Mouse (Mus musculus): ENCODE results near the gene Gpam. TPM values are rescaled to one million over a fixed set of nuclear protein-coding genes. Genes with fewer than 3 reads are reported as not detected.

Gpam gene
- polyA plus RNA-seq, 1 experiment from 2014 or later, result 9.9 TPM

- WGBS (ENCODE audit: insufficient replicate concordance), result 30% methylated on average over 3 of the region's 3 CpGs
- Histone ChIP-seq H3K9ac (ENCODE audit: low read depth, low read length) (no peak overlapping the region), H3K4me2 (no peak overlapping the region), H3K27ac (ENCODE audit: low read depth, low read length) (no peak overlapping the region), H3K4me1 (ENCODE audit: control insufficient read depth, insufficient read depth, low read length) (peaks cover 3% of the 10 kb centered on the region; the same call in 1 of the 2 replicates), H3K27me3 (ENCODE audit: control insufficient read depth, insufficient read depth, low read length) (0 out of 2 replicates have a peak, but pooled peaks cover 2% of the 10 kb centered on the region), H3K4me3 (ENCODE audit: low read depth, low read length) (no peak overlapping the region), H3K9me3 (replicated peaks; ENCODE audit: control insufficient read depth, low read length) (no peaks in the 10 kb centered on the region), H3K36me3 (ENCODE audit: control insufficient read depth, insufficient read depth, low read length) (no peaks in the 10 kb centered on the region)
- ATAC-seq (replicated peaks; ENCODE audit: insufficient number of reproducible peaks, low FRiP score, low TSS enrichment), result no peak
Observed at GRCm38 (mm10) chr19:55107896-55108295, 19.1 kb downstream of the Gpam start.

DNA sequence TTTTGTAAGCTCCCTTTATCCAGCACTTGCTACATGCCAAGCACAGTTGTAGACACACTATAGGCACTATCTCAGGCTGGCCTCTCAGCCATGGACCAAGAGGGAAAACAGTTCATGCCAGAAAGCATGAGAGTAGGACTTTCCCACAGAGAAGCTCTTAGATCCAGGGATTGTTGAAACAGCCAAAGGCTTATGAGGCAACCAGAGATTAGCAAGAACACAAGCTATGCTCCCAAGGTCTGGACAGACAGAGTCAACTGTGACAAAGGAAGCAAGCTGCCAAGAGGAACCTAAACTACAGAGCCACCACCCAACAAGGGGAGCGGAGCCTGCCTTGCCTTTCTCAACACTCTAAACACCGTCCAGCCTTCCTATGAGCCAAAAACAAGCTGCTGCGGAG, 21.1 kb downstream of the Gpam start:
- ATAC-seq (replicated peaks; ENCODE audit: insufficient number of reproducible peaks, low FRiP score, low TSS enrichment), result no peak
- no peak overlapping the region for H3K4me2 ChIP-seq
- no peak overlapping the region for H3K9ac ChIP-seq (ENCODE audit: low read depth, low read length)
- H3K27me3 ChIP-seq (ENCODE audit: control insufficient read depth, insufficient read depth, low read length), result 0 out of 2 replicates have a peak, but pooled peaks cover 2% of the 10 kb centered on the region
- WGBS (ENCODE audit: insufficient replicate concordance), result 87% methylated on average over 3 of the region's 3 CpGs
- no peak overlapping the region for H3K4me3 ChIP-seq (ENCODE audit: low read depth, low read length)
- no peak overlapping the region for H3K27ac ChIP-seq (ENCODE audit: low read depth, low read length)
- no peaks in the 10 kb centered on the region for H3K36me3 ChIP-seq (ENCODE audit: control insufficient read depth, insufficient read depth, low read length)
- no peaks in the 10 kb centered on the region for H3K9me3 ChIP-seq (replicated peaks; ENCODE audit: control insufficient read depth, low read length)
- peaks cover 3% of the 10 kb centered on the region; the same call in 1 of the 2 replicates for H3K4me1 ChIP-seq (ENCODE audit: control insufficient read depth, insufficient read depth, low read length)

DNA sequence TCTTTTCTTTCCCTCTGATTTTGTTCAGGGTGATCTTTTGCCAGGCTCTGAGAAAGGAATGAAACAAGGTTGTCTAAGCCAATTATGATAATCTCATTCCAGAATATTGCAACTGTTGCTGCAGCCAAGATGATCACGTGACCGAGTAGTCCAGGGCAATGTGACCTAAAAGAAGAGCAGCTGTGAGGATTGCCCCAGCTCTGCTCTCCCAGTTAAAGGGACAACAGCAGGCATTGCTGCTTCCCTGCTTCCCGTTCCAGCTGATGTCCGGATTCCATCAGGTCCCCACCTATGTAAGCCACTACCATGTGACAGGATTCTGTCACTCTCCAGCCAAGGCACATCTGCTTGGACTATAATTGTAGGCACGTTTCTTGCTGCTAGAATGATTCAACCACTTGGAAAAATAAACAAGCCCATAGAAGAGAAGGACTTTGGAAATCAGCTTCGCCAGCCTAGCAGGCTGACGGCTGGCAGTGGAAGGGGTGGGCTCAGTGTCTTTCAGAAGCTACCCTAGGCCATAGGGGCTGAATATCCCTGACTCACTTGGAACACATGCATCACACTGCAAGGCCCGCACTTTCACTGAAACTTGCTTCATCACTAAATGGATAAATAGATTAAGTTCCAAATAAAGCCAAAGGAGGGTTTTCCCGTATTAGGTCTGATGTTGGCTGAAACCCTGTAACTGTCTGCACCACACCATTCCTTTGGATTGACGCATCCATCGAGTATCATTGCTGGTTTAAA, 23.8 kb downstream of the Gpam start:
- H3K9me3 ChIP-seq (replicated peaks; ENCODE audit: control insufficient read depth, low read length), result no peaks in the 10 kb centered on the region
- no peaks in the 10 kb centered on the region for H3K36me3 ChIP-seq (ENCODE audit: control insufficient read depth, insufficient read depth, low read length)
- no peak overlapping the region for H3K27ac ChIP-seq (ENCODE audit: low read depth, low read length)
- H3K4me1 ChIP-seq (ENCODE audit: control insufficient read depth, insufficient read depth, low read length), result peaks cover 11% of the 10 kb centered on the region
- peak overlapping the region; percentile 8; the same call in 1 of the 2 replicates for H3K4me2 ChIP-seq
- WGBS (ENCODE audit: insufficient replicate concordance), result 50% methylated on average over 11 of the region's 11 CpGs
- 0 out of 2 replicates have a peak, but pooled peaks cover 2% of the 10 kb centered on the region for H3K27me3 ChIP-seq (ENCODE audit: control insufficient read depth, insufficient read depth, low read length)
- H3K4me3 ChIP-seq (ENCODE audit: low read depth, low read length), result no peak overlapping the region
- ATAC-seq (replicated peaks; ENCODE audit: insufficient number of reproducible peaks, low FRiP score, low TSS enrichment), result no peak
- 0 out of 2 replicates have a peak overlapping the region, but pooled peaks have one; percentile 10 for H3K9ac ChIP-seq (ENCODE audit: low read depth, low read length)

DNA sequence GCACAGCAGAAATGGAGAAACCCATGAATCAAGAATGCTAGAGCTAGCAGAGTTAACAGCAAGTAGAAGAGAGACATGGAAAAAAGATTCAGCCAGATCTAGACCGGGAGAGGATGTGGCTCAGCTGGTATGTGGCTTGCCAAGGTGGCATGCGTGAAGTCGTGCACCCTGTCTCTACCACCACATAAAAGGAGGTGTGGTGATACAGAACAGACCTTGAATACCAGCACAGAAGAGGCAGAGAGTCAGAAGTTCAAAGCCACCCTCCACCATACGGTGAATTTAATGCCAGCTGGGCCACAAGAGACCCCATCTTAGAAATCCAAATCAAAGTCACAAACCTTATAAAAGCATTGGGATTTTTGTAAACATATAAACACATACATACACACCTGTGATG, 25.4 kb downstream of the Gpam start:
- WGBS (ENCODE audit: insufficient replicate concordance), result 78% methylated on average over 4 of the region's 4 CpGs
- ATAC-seq (replicated peaks; ENCODE audit: insufficient number of reproducible peaks, low FRiP score, low TSS enrichment), result no peak
- Histone ChIP-seq H3K9me3 (replicated peaks; ENCODE audit: control insufficient read depth, low read length) (no peaks in the 10 kb centered on the region), H3K9ac (ENCODE audit: low read depth, low read length) (no peak overlapping the region), H3K4me2 (no peak overlapping the region), H3K4me3 (ENCODE audit: low read depth, low read length) (no peak overlapping the region), H3K27ac (ENCODE audit: low read depth, low read length) (no peak overlapping the region), H3K36me3 (ENCODE audit: control insufficient read depth, insufficient read depth, low read length) (no peaks in the 10 kb centered on the region), H3K27me3 (ENCODE audit: control insufficient read depth, insufficient read depth, low read length) (0 out of 2 replicates have a peak, but pooled peaks cover 2% of the 10 kb centered on the region), H3K4me1 (ENCODE audit: control insufficient read depth, insufficient read depth, low read length) (peaks cover 11% of the 10 kb centered on the region)

DNA sequence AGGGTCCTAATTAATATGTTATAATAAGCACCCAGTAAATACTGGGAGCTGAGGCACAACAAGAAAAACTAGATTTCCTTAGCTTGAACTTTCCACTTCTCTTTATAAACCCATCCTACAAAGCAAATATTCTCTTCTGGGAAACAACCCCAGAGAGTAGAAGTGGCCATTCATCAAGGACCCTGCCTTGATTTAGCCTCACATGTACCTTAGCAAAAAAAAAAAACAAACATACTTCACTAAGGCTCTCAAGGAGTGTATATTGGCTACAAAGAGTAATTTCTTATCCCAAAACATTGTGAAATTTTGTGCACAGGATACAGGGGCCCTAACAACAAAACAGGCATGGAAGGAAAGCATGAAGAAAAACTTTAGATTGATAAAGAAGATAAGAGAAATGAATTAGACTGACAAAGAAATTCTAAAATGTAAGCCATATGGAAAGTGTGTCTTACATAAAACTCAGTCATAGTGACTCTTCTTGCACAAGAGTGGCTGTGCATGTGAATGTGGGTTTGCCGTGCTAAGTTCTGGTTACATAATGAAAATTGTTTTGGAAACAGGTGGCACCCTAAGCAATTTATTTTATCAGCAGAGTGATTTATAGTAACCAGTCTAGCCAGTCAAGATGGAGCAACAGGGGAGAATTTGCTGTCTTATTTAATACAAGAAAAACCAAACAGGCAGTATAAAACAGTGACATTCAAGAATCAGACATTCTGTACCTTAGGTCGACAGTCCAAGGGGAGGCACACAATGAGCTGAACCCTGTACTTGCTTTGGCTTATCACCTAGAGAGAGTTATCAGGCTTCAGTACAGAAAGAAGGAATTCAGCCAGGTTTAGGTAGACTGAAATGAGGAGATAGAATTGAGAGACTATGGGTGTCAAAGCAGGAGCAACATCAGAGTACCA, 26.6 kb downstream of the Gpam start:
- no peaks in the 10 kb centered on the region for H3K9me3 ChIP-seq (replicated peaks; ENCODE audit: control insufficient read depth, low read length)
- peak overlapping the region; percentile 91 for H3K4me3 ChIP-seq (ENCODE audit: low read depth, low read length)
- H3K36me3 ChIP-seq (ENCODE audit: control insufficient read depth, insufficient read depth, low read length), result no peaks in the 10 kb centered on the region
- ATAC-seq (replicated peaks; ENCODE audit: insufficient number of reproducible peaks, low FRiP score, low TSS enrichment), result no peak
- WGBS (ENCODE audit: insufficient replicate concordance), result 80% methylated on average over 2 of the region's 2 CpGs
- H3K27ac ChIP-seq (ENCODE audit: low read depth, low read length), result no peak overlapping the region
- H3K4me2 ChIP-seq, result peak overlapping the region; percentile 94
- no peaks in the 10 kb centered on the region for H3K27me3 ChIP-seq (ENCODE audit: control insufficient read depth, insufficient read depth, low read length)
- peak overlapping the region; percentile 96 for H3K9ac ChIP-seq (ENCODE audit: low read depth, low read length)
- H3K4me1 ChIP-seq (ENCODE audit: control insufficient read depth, insufficient read depth, low read length), result peaks cover 11% of the 10 kb centered on the region

GRCm38 (mm10) chr19:55099184-55100160, 27.6 kb downstream of the Gpam start:
- H3K4me1 ChIP-seq (ENCODE audit: control insufficient read depth, insufficient read depth, low read length), result peaks cover 11% of the 10 kb centered on the region
- no peaks in the 10 kb centered on the region for H3K36me3 ChIP-seq (ENCODE audit: control insufficient read depth, insufficient read depth, low read length)
- H3K27me3 ChIP-seq (ENCODE audit: control insufficient read depth, insufficient read depth, low read length), result no peaks in the 10 kb centered on the region
- H3K9me3 ChIP-seq (replicated peaks; ENCODE audit: control insufficient read depth, low read length), result no peaks in the 10 kb centered on the region
- peak overlapping the region; percentile 42 for H3K27ac ChIP-seq (ENCODE audit: low read depth, low read length)
- peak overlapping the region; percentile 91 for H3K4me3 ChIP-seq (ENCODE audit: low read depth, low read length)
- peak; percentile 83 for ATAC-seq (replicated peaks; ENCODE audit: insufficient number of reproducible peaks, low FRiP score, low TSS enrichment)
- peak overlapping the region; percentile 94 for H3K4me2 ChIP-seq
- peak overlapping the region; percentile 96 for H3K9ac ChIP-seq (ENCODE audit: low read depth, low read length)
- WGBS (ENCODE audit: insufficient replicate concordance), result under 1% methylated on average over 51 of the region's 69 CpGs

DNA sequence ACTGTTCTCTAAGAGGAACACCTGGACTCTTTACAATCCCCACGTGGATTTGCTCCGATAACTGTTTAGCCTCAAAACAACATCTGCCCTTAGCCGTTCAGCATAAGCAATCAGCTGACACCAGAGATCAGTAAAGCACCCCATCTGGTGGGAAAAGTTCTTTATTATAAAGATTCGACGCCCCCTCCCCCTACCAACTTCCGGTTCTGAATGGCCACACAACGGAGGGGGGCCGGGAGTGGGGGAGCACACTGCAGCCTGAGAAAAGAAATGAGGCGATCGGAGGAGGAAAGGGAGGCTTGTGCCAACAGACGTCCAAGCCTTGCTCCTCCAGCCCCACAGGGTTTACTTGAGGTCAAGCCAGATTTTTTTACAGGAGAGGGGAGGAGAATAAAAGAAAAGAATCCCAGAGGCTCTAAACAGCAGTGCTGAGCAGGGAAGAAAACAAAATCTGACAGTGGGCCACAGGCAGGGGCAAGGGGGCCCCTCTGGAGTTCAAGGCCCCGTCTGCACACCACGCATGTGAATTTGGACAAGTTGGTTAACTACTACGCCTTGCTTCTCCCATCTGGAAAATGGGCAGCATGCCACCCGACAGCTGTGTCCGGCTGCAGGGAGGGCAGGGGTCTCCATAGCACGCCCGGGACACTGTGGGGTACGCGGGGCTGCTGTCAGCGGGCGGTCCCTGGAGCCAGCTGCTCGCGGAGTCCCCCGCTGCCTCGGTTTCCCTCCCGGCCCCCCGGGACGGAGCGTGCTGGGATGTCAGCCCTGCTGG, 28.4 kb downstream of the Gpam start:
- 2% methylated on average over 30 of the region's 30 CpGs for WGBS (ENCODE audit: insufficient replicate concordance)
- Histone ChIP-seq H3K4me1 (ENCODE audit: control insufficient read depth, insufficient read depth, low read length) (peaks cover 11% of the 10 kb centered on the region), H3K27ac (ENCODE audit: low read depth, low read length) (peak overlapping the region; percentile 42), H3K4me2 (peak overlapping the region; percentile 94), H3K36me3 (ENCODE audit: control insufficient read depth, insufficient read depth, low read length) (no peaks in the 10 kb centered on the region), H3K9ac (ENCODE audit: low read depth, low read length) (peak overlapping the region; percentile 96), H3K9me3 (replicated peaks; ENCODE audit: control insufficient read depth, low read length) (no peaks in the 10 kb centered on the region), H3K27me3 (ENCODE audit: control insufficient read depth, insufficient read depth, low read length) (no peaks in the 10 kb centered on the region), H3K4me3 (ENCODE audit: low read depth, low read length) (peak overlapping the region; percentile 91)
- peak; percentile 49 for ATAC-seq (replicated peaks; ENCODE audit: insufficient number of reproducible peaks, low FRiP score, low TSS enrichment)
